Mouse (Mus musculus) right cerebral cortex, postnatal 4 days (tissue): ENCODE measurements around the gene Slc22a6.

Experiments
- DNase-seq: peaks from one replicate; pipeline ENCODE4 v3.0.0-alpha.2; 2022

The Slc22a6 gene

DNA sequence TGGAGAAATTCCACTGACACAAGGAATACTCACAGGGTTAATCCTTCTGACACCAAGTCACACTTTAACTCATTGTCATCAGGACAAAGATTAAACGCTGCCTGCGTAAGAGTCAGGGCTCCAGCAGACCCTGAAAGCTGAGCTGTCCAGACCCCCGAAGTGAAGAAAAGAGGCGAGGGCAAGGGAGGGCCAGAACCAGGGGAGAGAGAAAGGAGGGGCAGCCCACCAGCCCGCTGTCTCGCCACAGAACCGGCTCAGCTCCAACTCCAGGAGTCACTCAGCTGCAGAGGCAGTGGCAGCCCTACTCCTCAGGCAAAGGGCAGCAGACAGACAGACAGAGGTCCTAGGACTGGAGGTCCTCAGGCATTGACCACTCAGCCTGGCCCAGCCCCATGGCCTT lies at the start of gene Slc22a6:
TSS of gene Slc22a6 (plus strand) at position 136 of the 400 bp plus-strand sequence.
- DNase-seq = no peak

DNA sequence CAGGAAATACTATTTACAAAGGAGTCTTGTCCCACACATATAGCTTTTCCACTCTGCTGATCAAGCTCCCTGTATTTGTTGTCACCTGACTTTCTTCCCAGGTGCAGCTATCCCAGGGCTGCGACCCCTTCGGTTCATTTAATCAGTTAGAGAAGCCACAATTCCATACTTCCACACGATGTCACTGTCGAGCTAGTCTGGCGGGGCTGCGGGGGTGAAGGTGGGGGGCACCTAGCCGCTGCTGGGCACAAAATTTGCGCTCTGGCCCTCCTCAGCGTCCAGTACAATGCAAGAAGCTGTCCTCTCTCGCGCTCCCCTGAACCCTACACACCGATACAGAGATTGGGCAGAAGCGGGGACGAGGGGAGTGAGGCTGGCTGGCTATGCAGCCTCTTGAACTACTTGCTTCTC lies 48.4 kb upstream of the Slc22a6 start:
- DNase-seq = peak; percentile 58

DNA sequence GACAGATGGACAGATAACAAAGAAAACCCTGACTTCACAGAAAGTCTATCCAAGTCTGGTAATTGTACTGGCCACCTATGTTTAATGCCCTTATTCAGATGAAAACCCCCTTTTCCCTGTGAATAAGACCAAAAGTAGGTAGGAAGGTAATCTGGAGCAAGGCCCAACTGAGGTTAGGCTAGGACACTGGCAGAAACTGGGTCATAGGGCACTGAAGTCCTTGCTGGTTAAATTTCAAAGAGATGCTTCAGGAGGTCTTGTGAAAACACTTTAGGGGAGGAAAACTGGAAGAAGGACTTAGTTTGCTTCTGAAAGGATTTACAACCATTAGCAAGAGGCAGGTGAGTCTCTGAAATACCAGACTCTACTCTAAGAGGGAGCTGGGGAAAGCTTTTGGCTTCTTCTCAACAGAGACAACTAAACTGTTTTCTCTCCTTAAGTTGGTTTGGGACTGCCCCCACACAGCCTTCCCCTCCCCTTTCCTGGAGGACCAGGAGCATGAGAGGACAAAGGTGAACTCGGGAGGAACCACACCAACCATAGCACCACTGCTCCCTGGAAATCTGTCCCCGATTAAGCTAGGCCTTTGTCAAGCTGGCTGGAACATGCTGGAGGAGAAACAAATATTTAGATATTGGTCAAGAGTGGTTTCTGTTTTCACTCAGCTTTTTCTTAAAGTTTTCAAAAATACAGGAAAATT lies 47.3 kb upstream of the Slc22a6 start:
- DNase-seq = no peak

DNA sequence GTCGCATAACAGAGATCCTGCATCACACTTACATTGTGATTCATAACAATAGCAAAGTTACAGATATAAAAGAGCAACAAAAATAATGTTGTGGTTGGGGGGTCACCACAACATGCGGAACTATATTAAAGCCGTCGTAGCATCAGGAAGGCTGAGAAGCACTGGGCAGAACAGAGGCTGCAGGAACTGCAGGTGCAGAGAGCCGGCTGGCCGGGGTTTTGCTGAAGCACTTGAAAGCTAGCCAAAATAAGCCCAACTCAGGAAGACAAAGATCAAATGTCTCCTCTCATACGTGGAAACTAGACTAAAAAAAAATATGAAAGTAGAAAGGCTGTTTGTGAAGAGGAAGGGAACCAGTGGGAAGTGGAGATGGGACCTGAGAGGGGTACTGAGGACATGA lies 46.1 kb upstream of the Slc22a6 start:
- DNase-seq = no peak

DNA sequence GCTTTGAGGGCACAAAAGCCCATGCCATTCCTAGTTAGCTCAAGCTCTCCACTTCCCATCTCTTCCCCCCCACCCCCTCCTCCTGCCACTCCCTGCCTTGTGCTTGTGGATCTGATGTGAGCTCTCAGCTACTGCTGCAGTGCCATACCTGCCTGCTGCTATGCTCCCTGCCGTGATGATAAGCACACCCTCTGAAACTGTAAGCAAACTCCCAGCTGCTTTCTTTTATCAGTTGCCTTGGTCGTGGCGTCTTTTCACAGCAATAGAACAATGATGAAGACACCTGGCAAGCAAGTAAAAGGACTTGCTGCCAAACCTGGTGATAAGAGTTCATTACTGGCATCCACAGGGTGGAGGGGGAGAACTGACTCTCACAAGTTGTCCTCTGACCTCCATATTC lies 45.4 kb upstream of the Slc22a6 start:
- no peak for DNase-seq

DNA sequence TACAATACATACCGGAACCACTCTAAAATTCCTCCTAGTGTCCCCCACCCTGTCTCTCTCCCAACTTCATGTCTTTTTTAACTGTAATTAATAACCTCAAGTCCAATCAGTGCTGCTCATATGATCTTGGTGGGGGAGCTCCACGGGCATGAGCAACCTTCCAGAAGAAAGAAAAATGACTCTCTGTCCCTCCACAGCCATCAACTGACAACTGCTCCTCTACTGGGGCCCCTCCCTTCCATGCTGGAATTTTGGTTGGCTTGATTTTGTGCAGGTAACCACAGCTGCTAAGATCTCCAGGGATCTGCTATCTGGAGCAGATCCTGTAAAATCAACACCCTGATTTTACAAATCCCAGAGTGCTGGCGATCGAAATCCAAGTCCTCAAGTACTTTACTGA lies 40.4 kb upstream of the Slc22a6 start:
- no peak for DNase-seq

DNA sequence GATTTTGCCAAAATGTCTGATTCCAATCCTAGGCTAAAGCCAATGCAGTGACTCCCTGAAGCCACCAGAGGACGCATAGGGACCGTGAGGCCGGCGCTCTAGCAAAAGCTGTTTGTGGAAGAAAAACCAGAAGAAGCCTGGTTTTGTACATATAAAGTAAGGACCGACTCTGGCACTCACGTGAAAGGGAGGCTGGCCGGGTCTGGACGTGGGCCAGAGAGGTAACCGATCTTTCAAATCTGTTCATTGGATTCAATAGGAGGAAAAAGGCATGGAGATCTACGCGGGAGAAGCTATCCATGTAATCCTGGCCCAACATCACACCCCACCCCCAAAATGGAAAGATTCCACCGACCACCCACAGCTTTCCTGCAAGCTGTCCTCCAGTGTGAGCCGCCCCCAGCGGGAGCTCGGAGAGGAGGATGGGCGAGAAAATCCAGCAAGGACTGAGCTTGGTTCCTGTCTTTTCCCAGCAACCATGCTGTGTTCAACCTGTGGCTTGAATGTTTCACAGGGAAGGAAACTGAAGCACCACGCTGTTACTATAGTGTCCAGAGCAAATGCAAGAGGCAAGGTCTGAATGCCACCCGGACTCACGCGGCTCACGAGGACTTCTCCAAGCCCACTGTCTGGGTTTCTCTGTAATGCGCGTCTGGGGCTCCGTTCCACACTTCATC lies 39.4 kb upstream of the Slc22a6 start:
- DNase-seq = peak; percentile 77

DNA sequence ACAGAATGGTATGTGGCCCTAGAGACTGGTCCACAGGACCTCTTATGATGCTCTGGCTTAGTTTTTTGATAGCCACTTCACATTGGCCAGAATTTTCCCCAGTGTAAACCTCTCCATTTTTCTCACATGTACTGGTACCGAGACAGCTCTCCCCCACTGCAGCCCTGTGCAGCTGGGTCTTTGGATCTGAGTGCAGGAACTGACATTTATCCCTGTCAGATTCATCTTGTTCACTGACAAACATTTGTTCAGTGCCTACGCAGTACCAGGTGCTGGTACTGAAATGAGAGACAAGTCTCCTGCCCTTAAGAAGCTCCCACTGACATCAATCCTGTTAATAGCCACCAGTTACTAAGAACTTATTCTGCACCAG lies 38.9 kb upstream of the Slc22a6 start:
- DNase-seq = no peak

DNA sequence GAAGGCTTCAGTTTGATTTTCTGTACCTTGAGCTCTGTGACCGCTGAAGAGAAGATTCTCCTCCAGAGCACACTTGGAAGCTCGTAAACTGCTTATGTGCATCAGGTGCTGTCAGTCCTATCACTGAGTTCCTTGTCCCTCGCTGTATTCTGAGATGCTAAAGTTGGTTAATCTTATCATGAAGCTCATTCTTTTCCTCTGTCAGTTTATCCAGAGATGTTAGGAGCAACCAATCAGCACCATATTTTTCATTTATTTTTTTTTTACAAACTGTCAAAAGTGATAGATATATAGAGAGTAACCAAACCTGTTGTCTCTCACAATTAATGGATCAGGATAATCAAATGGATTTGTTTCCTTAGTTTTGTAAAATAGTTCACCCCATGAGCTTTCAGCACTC lies 32.5 kb upstream of the Slc22a6 start:
- DNase-seq = no peak

DNA sequence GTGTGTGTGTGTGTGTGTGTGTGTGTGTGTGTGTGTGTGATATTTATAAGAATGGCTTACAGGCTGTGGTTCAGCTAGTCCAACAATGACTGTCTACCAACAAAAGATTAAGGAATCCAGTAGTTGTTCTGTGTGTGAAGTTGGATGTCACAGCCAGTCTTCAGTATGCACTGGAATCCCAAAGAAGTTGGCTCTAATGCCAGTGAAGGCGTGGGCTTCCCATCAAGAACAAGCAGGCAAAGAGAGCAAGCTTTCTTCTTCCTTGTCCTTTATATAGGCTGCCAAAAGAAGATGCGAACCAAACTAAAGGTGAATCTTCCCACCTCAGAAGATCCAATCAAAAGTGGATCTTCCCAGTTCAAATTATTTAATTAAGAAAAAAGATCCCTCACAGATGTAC lies 31.9 kb upstream of the Slc22a6 start:
- DNase-seq = no peak

DNA sequence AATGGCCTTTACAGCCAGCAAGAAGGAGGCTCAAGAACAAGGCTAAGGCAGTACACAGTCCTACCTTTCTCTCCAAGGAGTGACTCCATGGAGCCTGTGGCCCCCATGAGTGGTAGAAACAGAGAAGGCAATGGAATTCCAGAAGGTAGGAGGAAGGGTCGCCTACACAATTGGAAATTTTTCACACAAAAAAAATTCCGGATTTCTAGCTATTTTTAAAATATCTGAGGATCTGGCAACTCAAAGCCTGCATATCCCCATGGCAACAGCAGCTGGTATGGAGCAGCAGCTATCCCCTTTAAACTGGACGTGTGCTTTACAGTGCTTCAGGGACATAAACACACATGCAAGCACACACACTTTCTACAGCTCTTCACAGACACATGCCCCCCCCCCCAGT lies 31.5 kb upstream of the Slc22a6 start:
- DNase-seq = no peak

DNA sequence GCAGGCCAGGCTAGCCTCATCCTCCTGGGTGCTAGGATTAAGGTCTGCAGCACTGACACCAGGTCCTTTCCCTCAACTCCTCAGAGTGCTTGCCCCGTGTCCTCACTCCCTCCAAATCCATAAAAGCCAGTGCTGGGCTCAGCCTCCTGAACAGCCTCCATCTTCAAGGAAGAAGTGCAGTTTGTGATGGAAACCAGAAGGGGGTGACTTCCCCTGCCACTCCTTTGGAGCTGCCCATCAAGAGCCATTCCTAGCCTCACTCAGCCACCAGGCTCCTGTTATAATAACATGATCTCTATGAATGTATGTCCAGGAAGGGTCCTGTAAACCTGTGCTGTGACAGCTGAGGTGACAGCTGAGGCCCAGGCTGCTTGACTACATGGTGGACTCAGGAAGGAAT lies 30.5 kb upstream of the Slc22a6 start:
- DNase-seq = no peak

DNA sequence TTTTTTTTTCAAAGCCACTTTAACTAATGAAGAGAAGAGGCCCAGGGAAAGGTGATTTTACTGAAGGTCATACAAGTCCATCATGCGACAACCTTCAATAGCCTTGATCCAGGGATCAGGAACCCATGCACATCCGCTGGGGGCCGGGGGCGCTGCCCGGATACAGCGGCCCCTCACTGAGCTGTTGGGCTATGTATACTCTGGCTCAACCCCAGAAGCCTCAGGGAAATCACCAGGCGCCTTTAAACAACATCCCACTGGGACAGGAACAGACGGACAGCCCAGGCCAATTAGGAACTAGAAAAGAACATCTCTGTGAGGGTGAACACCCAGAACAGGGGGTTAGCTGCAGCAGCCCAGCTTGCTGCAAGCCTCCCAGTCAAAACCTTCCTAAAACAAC lies 26.9 kb upstream of the Slc22a6 start, which contains the start of gene Slc22a8:
TSS of gene Slc22a8 (plus strand) at position 301 of the 400 bp plus-strand sequence.
- DNase-seq = no peak

DNA sequence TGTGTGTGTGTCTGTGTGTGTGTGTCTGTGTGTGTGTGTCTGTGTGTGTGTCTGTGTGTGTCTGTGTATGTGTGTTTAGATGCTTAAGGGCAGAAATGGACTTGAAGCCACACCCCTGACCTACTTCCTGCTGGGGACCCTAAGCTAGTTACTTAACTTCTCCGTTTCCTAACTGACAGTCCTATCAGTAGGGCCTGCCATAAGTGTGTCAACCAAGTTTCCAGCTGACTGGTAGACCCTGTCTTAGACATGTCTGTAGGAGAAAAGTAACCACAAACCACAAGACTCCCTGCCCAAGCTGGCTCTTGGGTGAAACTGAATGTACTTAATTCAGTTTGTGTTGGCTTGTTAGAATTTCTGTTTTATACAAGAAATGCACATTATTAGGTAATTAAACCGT lies 25.7 kb upstream of the Slc22a6 start:
- no peak for DNase-seq

DNA sequence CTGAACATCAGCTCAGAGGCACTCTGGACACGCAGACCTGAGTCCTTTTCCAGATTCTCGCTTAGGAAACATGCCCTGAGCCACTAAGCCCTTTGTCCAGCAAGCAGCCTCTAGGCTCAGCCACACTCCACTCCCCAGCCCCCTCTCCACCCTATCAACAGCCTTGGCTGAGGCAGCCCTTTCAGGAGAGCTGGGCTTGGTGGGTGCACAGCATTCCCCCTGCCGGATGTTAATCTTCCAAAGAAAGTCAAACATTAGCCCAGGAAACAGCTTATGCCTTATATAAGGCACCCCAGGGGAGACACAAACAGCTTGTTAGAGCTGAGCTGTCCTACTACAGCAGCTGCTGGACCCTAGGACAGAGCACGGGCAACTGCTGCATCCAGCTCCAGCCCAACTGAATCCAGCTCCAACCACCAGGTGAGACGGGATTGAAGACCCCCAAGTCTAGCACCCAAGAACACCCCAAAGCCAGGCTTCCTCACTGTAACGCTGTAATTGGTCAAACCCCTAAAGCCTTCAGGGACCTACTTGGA lies 24.9 kb upstream of the Slc22a6 start:
- DNase-seq = no peak

DNA sequence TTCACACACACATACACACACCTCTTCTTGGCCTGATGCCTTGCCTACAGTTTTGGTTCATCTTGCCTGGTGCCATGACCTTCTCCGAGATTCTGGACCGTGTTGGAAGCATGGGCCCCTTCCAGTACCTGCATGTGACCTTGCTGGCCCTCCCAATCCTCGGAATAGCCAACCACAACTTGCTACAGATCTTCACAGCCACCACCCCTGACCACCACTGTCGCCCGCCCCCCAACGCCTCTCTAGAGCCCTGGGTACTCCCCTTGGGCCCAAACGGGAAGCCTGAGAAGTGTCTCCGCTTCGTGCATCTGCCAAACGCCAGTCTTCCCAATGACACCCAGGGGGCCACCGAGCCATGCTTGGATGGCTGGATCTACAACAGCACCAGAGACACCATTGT lies 24.0 kb upstream of the Slc22a6 start:
- no peak for DNase-seq

DNA sequence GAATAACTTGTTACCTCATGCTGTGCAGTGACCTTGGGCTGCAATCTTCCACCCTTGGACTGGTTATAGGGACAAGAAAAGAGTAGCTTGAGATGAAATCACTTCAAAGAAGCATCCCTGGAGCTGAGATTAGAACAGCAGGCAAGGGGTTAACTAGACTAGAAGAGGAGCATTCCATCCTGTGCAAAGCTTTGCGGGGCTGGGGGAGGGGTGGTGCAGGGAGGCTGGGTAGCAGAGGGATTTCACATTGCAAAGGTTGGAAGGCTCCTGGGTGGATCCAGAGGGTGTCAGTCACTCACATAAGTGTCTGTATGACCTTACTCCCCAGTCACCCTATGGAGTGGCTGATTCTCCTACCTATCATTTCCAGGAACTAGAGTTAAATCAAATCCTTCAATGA lies 23.3 kb upstream of the Slc22a6 start:
- no peak for DNase-seq

DNA sequence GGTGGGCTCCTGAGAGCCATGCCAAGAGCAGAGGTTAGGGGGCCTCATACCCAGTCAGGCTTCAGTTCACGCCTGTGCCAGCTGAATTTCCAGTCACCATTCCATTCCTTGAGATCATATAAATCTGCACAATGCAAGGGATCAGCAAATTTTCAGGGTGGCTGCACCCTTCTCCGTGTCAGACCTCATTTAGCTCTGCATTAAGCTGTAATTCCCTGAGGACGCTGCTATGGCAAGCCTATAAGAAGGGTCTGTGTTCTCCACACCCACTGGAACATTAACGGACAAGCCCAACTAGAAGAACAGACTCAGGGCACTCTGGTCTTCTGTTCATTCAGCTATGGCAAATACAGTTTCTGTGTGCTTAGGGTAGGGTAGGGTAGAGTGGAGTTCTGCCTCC lies 20.6 kb upstream of the Slc22a6 start:
- DNase-seq = no peak

DNA sequence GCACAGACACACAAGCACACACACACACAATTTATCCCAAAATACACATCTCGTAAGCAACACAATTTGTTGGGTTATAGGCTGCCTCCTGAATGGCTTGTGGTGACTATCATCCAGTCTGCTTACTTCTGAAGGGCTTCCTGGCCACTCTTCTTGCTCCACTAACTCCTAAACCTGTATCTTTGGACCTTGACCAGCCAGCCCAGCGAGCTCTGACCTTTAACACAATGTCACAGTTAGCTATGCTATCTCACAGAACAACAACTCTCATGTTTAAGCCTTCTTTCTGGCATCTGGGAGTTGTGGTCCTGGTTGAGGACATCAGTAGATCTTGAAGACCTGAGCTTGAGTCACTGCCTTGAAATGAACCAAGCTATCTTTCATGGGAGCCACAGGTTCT lies 18.6 kb upstream of the Slc22a6 start:
- no peak for DNase-seq

DNA sequence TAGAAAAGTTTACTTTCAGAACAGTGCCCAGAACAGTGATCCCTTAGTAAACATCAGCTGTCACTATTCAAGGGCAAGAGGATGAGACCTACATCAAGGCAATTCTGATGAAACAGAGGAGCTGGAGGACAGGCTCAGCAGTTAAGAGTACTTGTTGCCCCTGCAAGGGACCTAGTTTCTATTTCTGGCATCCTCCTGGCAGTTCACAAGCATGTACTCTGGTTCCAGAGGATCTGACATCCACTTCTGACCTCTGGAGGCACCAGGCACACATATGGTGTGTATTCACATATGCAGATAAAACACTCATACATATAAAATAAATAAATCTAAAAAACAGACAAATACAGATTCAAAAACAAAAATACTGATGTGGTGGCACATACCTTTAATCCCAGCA lies 15.9 kb upstream of the Slc22a6 start:
- no peak for DNase-seq

DNA sequence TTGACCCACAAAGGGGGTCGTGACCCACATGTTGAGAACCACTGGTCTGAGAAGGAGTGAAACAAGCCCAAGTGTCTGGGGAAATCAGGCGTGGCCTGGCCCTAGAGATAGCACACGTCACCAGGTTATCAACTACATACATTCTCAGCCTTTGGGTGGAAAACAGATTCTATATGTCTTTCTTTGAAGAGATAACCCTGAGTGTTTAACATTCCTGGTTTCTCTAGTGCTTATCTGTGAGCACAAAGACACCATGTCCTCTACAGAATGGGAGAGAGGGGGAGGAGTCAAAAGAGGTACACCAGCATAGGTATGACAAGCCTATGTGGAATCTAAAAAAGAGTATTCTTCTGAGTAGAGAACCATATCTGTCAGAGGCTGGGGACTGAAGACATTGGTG lies 14.9 kb upstream of the Slc22a6 start:
- DNase-seq = no peak

DNA sequence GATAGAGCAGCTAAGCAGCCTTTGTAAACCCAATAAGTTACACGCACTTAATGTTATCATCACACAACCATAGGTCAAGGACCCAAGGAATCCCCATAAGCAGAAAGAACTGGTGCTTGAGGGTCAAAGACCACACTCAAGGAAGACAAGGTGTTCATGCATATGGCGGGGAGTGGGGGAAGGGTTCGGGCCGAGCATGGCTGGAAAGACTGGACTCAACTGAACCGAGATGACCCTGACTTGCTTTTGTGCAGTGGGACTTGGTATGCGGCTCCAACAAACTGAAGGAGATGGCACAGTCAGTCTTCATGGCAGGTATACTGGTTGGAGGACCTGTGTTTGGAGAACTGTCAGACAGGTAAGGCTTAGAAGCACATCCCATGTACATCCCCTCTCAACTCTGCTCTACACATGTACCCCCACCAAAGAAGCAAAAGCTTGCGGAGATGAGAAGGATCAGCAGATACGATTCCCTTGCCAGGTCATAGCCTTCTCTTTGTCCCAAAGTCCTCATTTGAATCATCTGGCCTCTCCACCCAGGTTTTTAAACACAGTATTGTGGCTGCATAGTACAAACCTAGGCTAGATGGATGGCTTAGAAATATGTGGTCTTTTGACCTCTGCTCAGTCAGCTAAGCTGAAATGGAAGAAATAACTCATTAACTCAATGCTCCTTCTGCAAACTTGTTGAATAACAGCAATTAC lies 13.2 kb upstream of the Slc22a6 start:
- no peak for DNase-seq

DNA sequence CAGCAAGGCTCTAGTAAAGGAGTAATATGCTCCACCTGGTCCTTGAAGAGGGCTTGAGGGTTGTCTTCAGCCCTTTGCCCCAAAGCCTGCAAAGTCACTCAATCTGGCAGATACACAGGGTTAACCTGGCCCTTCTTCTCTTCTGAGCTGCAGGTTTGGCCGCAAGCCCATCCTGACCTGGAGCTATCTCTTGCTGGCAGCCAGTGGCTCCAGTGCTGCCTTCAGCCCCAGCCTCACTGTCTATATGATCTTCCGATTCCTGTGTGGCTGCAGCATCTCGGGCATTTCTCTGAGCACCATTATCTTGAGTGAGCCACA lies 12.6 kb upstream of the Slc22a6 start:
- DNase-seq = no peak
